Mouse (Mus musculus) forebrain, embryonic 11.5 days (tissue): Measurements from ENCODE around the gene Gpc2. TPM values are rescaled to one million over a fixed set of nuclear protein-coding genes. Genes with fewer than 3 reads are reported as not detected.

Source experiments
- ATAC-seq: fragments of 200-750 bp; cut with Nextera tagmentation; replicated peaks from 2 replicates; pipeline ENCODE4 v1.8.0; 2017; ENCODE audit warnings: moderate TSS enrichment; ENCODE audit not compliant: low FRiP score
- DNase-seq: peaks from one replicate; pipeline ENCODE4 v3.0.0-alpha.2; 2017; ENCODE audit warnings: low spot score
- H3K27ac ChIP-seq: fragments of 300-500 bp; sonication (generic); 2 replicates; pipeline ENCODE4 v1.5.1; 2014; ENCODE audit warnings: low read depth, low read length
- H3K27me3 ChIP-seq: fragments of 300-500 bp; sonication (generic); 2 replicates; pipeline ENCODE4 v1.6.1; 2014; ENCODE audit warnings: mild to moderate bottlenecking, low read length, mixed read lengths; ENCODE audit not compliant: control insufficient read depth, insufficient read depth
- H3K36me3 ChIP-seq: fragments of 300-500 bp; sonication (generic); 2 replicates; pipeline ENCODE4 v1.6.1; 2014; ENCODE audit warnings: mild to moderate bottlenecking, low read length, moderate library complexity, mixed read lengths; ENCODE audit not compliant: control insufficient read depth, insufficient read depth
- H3K4me1 ChIP-seq: fragments of 300-500 bp; sonication (generic); replicated peaks from 2 replicates; pipeline ENCODE4 v1.6.1; 2014; ENCODE audit warnings: low read length, mixed read lengths; ENCODE audit not compliant: control insufficient read depth, insufficient read depth
- H3K4me2 ChIP-seq: fragments of 300-500 bp; sonication (generic); 2 replicates; pipeline ENCODE4 v1.6.1; 2014; ENCODE audit warnings: low read depth, mild to moderate bottlenecking, low read length, moderate library complexity, mixed read lengths; ENCODE audit not compliant: severe bottlenecking
- H3K4me3 ChIP-seq: fragments of 300-500 bp; sonication (generic); 2 replicates; pipeline ENCODE4 v1.5.1; 2014; ENCODE audit warnings: low read depth, low read length
- H3K9ac ChIP-seq: fragments of 300-500 bp; sonication (generic); 2 replicates; pipeline ENCODE4 v1.6.1; 2014; ENCODE audit warnings: low read length
- H3K9me3 ChIP-seq: fragments of 300-500 bp; sonication (generic); 2 replicates; pipeline ENCODE4 v1.6.1; 2016; ENCODE audit warnings: low read length, mixed read lengths; ENCODE audit not compliant: control insufficient read depth
- WGBS: fragments of 180-500 bp; shearing (Covaris S2); extraction: QIAGEN DNeasy Blood & Tissue Kit; methylation state at CpG from one replicate; pipeline ENCODE4 v1.1.7; 2014; 5-methylcytosine and 5-hydroxymethylcytosine counted together
- polyA plus RNA-seq: library from polyadenylated mRNA; unstranded; fragments of >200 nt; fragmentation: Nextera tagmentation; extraction: Ambion mirVana; gene quantifications from 2 replicates; pipeline ENCODE4 v1.2.1, GENCODE M21; 2014

Gpc2 gene
- polyA plus RNA-seq, 1 experiment from 2014 or later = 14.7 TPM

DNA sequence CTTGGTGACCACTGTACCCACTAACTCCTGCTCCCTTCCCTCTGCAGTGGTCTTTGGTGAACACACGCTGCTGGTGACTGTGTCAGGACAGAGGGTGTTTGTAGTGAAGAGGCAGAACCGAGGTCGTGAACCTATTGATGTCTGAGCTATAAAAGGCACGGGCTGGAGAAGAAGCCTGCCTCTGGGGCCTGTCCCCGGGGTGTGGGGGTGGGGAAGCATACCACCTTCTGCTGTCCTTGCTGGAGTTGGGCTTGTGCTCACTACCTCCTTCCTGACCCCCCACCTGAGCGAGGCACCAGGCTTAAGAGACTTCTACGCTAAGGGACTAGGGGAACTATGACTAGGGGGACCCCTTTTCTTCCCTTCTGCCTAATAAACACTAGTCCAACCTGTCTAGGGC, 20.8 kb downstream of the Gpc2 start:
- ATAC-seq (no peak), DNase-seq (no peak)
- Histone ChIP-seq H3K9ac (no peak overlapping the region), H3K4me2 (no peak overlapping the region), H3K27me3 (no peaks in the 10 kb centered on the region), H3K9me3 (no peaks in the 10 kb centered on the region), H3K4me3 (no peak overlapping the region), H3K36me3 (peaks cover 4% of the 10 kb centered on the region; the same call in 1 of the 2 replicates), H3K4me1 (peaks cover 9% of the 10 kb centered on the region), H3K27ac (no peak overlapping the region)
- 75% methylated on average over 7 of the region's 7 CpGs for WGBS

DNA sequence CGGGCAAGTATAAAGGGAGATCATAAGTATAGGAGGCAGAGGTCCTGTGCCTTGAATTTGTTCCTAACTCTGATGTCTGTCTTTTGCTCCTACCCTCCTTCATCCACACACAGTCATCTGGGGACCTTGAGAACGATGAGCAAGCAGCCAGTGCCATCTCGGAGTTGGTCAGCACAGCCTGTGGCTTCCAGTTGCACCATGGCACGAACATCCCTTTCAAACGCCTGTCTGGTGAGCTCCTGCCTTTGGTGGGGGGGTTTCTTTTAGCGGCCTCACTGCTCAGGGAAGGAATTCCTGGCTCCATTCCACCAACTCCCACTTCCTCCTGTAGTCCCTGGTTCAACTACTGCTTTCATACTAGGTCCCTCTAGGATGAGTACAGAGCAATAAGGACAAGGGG, 21.3 kb downstream of the Gpc2 start:
- WGBS = 93% methylated on average over 6 of the region's 6 CpGs
- Histone ChIP-seq H3K36me3 (peaks cover 4% of the 10 kb centered on the region; the same call in 1 of the 2 replicates), H3K27me3 (no peaks in the 10 kb centered on the region), H3K4me3 (no peak overlapping the region), H3K4me2 (no peak overlapping the region), H3K9me3 (no peaks in the 10 kb centered on the region), H3K4me1 (peaks cover 9% of the 10 kb centered on the region), H3K27ac (no peak overlapping the region), H3K9ac (no peak overlapping the region)
- ATAC-seq (no peak), DNase-seq (no peak)

DNA sequence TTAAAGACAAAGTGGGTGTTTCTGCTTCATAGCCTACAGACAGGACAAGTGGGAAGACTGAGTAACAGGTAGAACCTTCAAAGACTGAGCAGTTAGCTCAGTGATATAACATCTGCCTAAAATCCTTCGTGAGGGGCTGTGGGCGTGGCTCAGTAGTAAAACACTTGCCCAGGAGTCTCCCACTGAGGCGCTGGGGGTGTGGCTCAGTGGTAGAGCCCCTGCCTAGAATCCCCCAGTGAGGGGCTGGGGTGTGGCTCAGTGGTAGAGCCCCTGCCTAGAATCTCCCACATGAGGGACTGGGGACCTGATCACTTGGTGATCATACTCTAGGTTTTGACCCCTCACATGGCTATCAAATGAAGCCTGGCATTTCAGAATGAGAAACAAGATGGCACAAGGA, 21.7 kb downstream of the Gpc2 start:
- H3K4me3 ChIP-seq = no peak overlapping the region
- H3K9me3 ChIP-seq = no peaks in the 10 kb centered on the region
- H3K36me3 ChIP-seq = peaks cover 4% of the 10 kb centered on the region; the same call in 1 of the 2 replicates
- no peak overlapping the region for H3K9ac ChIP-seq
- no peaks in the 10 kb centered on the region for H3K27me3 ChIP-seq
- no peak for DNase-seq
- peaks cover 7% of the 10 kb centered on the region for H3K4me1 ChIP-seq
- H3K27ac ChIP-seq = no peak overlapping the region
- ATAC-seq = no peak
- WGBS = 84% methylated on average over 3 of the region's 3 CpGs
- H3K4me2 ChIP-seq = no peak overlapping the region

GRCm38 (mm10) chr5:138257585-138257978, 22.2 kb downstream of the Gpc2 start:
- no peaks in the 10 kb centered on the region for H3K27me3 ChIP-seq
- ATAC-seq (no peak), DNase-seq (no peak)

GRCm38 (mm10) chr5:138256966-138257584, 22.7 kb downstream of the Gpc2 start:
- no peak overlapping the region for H3K4me3 ChIP-seq
- H3K4me2 ChIP-seq = no peak overlapping the region
- H3K9ac ChIP-seq = no peak overlapping the region
- ATAC-seq = no peak
- 89% methylated on average over 10 of the region's 10 CpGs for WGBS
- no peak overlapping the region for H3K27ac ChIP-seq
- H3K9me3 ChIP-seq = no peaks in the 10 kb centered on the region
- DNase-seq = no peak
- no peaks in the 10 kb centered on the region for H3K27me3 ChIP-seq
- peaks cover 4% of the 10 kb centered on the region; the same call in 1 of the 2 replicates for H3K36me3 ChIP-seq
- peaks cover 3% of the 10 kb centered on the region for H3K4me1 ChIP-seq

More at GRCm38 (mm10) chr5:138257585-138257978, 22.2 kb downstream of the Gpc2 start:
- H3K36me3 ChIP-seq = peaks cover 4% of the 10 kb centered on the region; the same call in 1 of the 2 replicates
- H3K9me3 ChIP-seq = no peaks in the 10 kb centered on the region
- H3K9ac ChIP-seq = no peak overlapping the region
- 94% methylated on average over 4 of the region's 4 CpGs for WGBS
- H3K27ac ChIP-seq = no peak overlapping the region
- no peak overlapping the region for H3K4me3 ChIP-seq
- peaks cover 3% of the 10 kb centered on the region for H3K4me1 ChIP-seq
- no peak overlapping the region for H3K4me2 ChIP-seq

GRCm38 (mm10) chr5:138256094-138256467, 23.7 kb downstream of the Gpc2 start:
- H3K27me3 ChIP-seq = no peaks in the 10 kb centered on the region
- H3K4me1 ChIP-seq = peaks cover 3% of the 10 kb centered on the region
- DNase-seq (no peak), ATAC-seq (no peak; the same call in 1 of the 2 replicates)
- H3K4me2 ChIP-seq = peak overlapping the region; percentile 65
- H3K36me3 ChIP-seq = peaks cover 4% of the 10 kb centered on the region; the same call in 1 of the 2 replicates
- H3K27ac ChIP-seq = 0 out of 2 replicates have a peak overlapping the region, but pooled peaks have one; percentile 37
- H3K4me3 ChIP-seq = peak overlapping the region; percentile 68
- peak overlapping the region; percentile 61 for H3K9ac ChIP-seq
- no peaks in the 10 kb centered on the region for H3K9me3 ChIP-seq
- WGBS = 29% methylated on average over 7 of the region's 7 CpGs

DNA sequence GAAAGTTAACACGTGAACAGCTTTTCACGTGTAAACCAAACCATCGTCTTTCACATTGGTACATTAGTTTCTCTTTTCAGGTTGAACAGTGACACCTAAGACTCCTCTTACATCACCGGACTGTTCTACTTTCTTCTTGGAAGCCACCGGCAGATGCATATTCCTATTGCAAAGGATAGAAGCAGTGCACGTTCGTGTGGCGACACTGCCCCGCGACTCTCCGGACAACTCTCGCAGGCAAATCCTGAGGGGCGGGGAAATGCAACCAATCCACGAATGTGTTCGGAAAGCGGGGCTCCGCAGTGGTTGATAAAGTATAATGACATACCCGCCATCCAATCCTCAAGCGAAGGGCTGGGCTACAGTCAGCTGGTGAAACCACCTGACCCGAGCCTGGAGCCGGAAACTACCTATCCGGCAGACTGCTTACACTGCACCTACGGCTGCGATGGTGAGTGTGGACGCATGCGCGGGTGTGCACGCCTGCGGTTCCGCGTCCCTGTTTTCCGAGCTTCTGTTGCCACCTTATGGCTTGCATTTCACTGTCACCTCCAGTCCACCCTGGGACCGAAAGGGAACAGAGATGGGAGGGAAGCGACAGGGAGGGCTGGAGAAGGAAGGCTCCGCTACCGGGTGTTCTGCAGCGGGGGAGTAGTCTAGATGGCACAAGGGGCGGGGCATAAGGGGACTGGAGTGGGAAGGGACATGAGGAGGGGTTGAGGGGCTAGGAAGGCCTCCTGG, 24.3 kb downstream of the Gpc2 start, which contains the start of gene Lamtor4:
Gene Lamtor4, plus strand, starts transcription at position 130 of the 741 bp plus-strand sequence.
- ATAC-seq (peak; percentile 100), DNase-seq (peak; percentile 92)
- peaks cover 4% of the 10 kb centered on the region; the same call in 1 of the 2 replicates for H3K36me3 ChIP-seq
- H3K27ac ChIP-seq = 0 out of 2 replicates have a peak within 1 kb of the TSS, but pooled peaks have one; percentile 37
- H3K27me3 ChIP-seq = no peaks in the 10 kb centered on the region
- peak within 1 kb of the TSS; percentile 68 for H3K4me3 ChIP-seq
- WGBS = under 1% methylated on average over 38 of the region's 38 CpGs
- peak within 1 kb of the TSS; percentile 65 for H3K4me2 ChIP-seq
- H3K9ac ChIP-seq = peak within 1 kb of the TSS; percentile 61
- H3K9me3 ChIP-seq = no peaks in the 10 kb centered on the region
- H3K4me1 ChIP-seq = peaks cover 3% of the 10 kb centered on the region

- no peak overlapping the region for H3K4me2 ChIP-seq
- H3K36me3 ChIP-seq = no peaks in the 10 kb centered on the region
- no peak overlapping the region for H3K4me3 ChIP-seq
- no peak for DNase-seq
- no peaks in the 10 kb centered on the region for H3K9me3 ChIP-seq
- no peak for ATAC-seq
- no peak overlapping the region for H3K9ac ChIP-seq
- H3K4me1 ChIP-seq = peaks cover 3% of the 10 kb centered on the region
- H3K27ac ChIP-seq = no peak overlapping the region
- WGBS = 91% methylated on average over 3 of the region's 3 CpGs
- no peaks in the 10 kb centered on the region for H3K27me3 ChIP-seq
These were observed 26.7 kb downstream of the Gpc2 start for GRCm38 (mm10) chr5:138253061-138253460.
